In genomic region chr11:119941794-119942193, GRCm38 (mm10) we compare ENCODE assay signal across 8 mouse cellular contexts. TPM values are rescaled to one million over a fixed set of nuclear protein-coding genes. Genes with fewer than 3 reads are reported as not detected.
DNase-seq lines count a peak whose midpoint lies in the region; ATAC-seq and TF ChIP-seq lines count a peak whose summit lies in the region.

No protein-coding gene starts in this region.

- H3K36me3 ChIP-seq in kidney, adult 2 months (ENCODE audit: control insufficient read depth, insufficient read depth, low read length) = no peaks in the 10 kb centered on the region
- no peaks in the 10 kb centered on the region for H3K36me3 ChIP-seq in hindbrain, embryonic 14.5 days (replicated peaks; ENCODE audit: control insufficient read depth, insufficient read depth)
- no peaks in the 10 kb centered on the region for H3K36me3 ChIP-seq in midbrain, embryonic 14.5 days (ENCODE audit: control insufficient read depth, insufficient read depth, low read length)

- no peak for TF ChIP-seq CTCF in kidney, adult 2 months (conservative IDR thresholded peaks at IDR 0.05; ENCODE audit: insufficient read depth, insufficient read length, low read depth, low read length)
- TF ChIP-seq CTCF in bone marrow macrophage, adult 2 months (IDR thresholded peaks at IDR 0.05; ENCODE audit: low read depth, low read length) = no peak

- no peak for DNase-seq in kidney, adult 2 months
- DNase-seq in kidney, adult 8-10 months = no peak
- DNase-seq in hindbrain, embryonic 14.5 days (ENCODE audit: low spot score) = no peak
- peak; percentile 22 for DNase-seq in midbrain, embryonic 14.5 days
- DNase-seq in Muller cell, postnatal 12 days (ENCODE audit: inconsistent ontology term) = no peak
- no peak for DNase-seq in adrenal gland, postnatal 36 days
- no peak for DNase-seq in spleen, adult 18-20 months

- peak overlapping the region; percentile 93 for H3K4me2 ChIP-seq in hindbrain, embryonic 14.5 days (replicated peaks)
- peak overlapping the region; percentile 95 for H3K4me2 ChIP-seq in midbrain, embryonic 14.5 days (ENCODE audit: low read length)

- no peak for ATAC-seq in hindbrain, embryonic 14.5 days (ENCODE audit: low FRiP score)
- ATAC-seq in midbrain, embryonic 14.5 days (ENCODE audit: low FRiP score, low TSS enrichment) = no peak

- H3K27ac ChIP-seq in kidney, adult 2 months (ENCODE audit: insufficient read depth, low read depth, low read length) = no peak overlapping the region
- no peak overlapping the region for H3K27ac ChIP-seq in bone marrow macrophage, adult 2 months (ENCODE audit: insufficient read depth, low read depth, low read length)
- 0 out of 2 replicates have a peak overlapping the region, but pooled peaks have one; percentile 66 for H3K27ac ChIP-seq in hindbrain, embryonic 14.5 days
- H3K27ac ChIP-seq in midbrain, embryonic 14.5 days (replicated peaks; ENCODE audit: low read depth, low read length) = no peak overlapping the region

- peak overlapping the region; percentile 68; the same call in 1 of the 2 replicates for H3K9ac ChIP-seq in hindbrain, embryonic 14.5 days
- peak overlapping the region; percentile 59; the same call in 1 of the 2 replicates for H3K9ac ChIP-seq in midbrain, embryonic 14.5 days (replicated peaks; ENCODE audit: low read length)

- 19% methylated on average over 8 of the region's 8 CpGs for WGBS in kidney, adult 2 months
- WGBS in hindbrain, embryonic 14.5 days = 8% methylated on average over 8 of the region's 8 CpGs
- 5% methylated on average over 8 of the region's 8 CpGs for WGBS in midbrain, embryonic 14.5 days

- no peaks in the 10 kb centered on the region for H3K27me3 ChIP-seq in kidney, adult 2 months (replicated peaks; ENCODE audit: control insufficient read depth, insufficient read depth, low read length)
- 0 out of 2 replicates have a peak, but pooled peaks cover 3% of the 10 kb centered on the region for H3K27me3 ChIP-seq in hindbrain, embryonic 14.5 days (ENCODE audit: control insufficient read depth, insufficient read depth, low read length)
- peaks cover 13% of the 10 kb centered on the region; the same call in 1 of the 2 replicates for H3K27me3 ChIP-seq in midbrain, embryonic 14.5 days (ENCODE audit: control insufficient read depth, insufficient read depth, low read length)

- peaks cover 60% of the 10 kb centered on the region for H3K4me1 ChIP-seq in kidney, adult 2 months (ENCODE audit: control insufficient read depth, insufficient read depth, low read length)
- H3K4me1 ChIP-seq in bone marrow macrophage, adult 2 months (ENCODE audit: control insufficient read depth, insufficient read depth, low read length) = peaks cover 30% of the 10 kb centered on the region
- H3K4me1 ChIP-seq in hindbrain, embryonic 14.5 days (replicated peaks; ENCODE audit: control insufficient read depth, insufficient read depth, low read length) = peaks cover 28% of the 10 kb centered on the region
- H3K4me1 ChIP-seq in midbrain, embryonic 14.5 days (ENCODE audit: control insufficient read depth, insufficient read depth, low read length) = peaks cover 16% of the 10 kb centered on the region

- H3K9me3 ChIP-seq in hindbrain, embryonic 14.5 days (ENCODE audit: control insufficient read depth, low read length) = no peaks in the 10 kb centered on the region
- H3K9me3 ChIP-seq in midbrain, embryonic 14.5 days (ENCODE audit: control insufficient read depth, low read length) = no peaks in the 10 kb centered on the region

- TF ChIP-seq POLR2A in kidney, adult 2 months (IDR thresholded peaks at IDR 0.05; ENCODE audit: low read depth, low read length) = no peak
- TF ChIP-seq POLR2A in bone marrow macrophage, adult 2 months (IDR thresholded peaks at IDR 0.05; ENCODE audit: borderline replicate concordance, low read depth, low read length) = no peak

- H3K4me3 ChIP-seq in kidney, adult 2 months (ENCODE audit: insufficient read depth, low read depth, low read length) = peak overlapping the region; percentile 82
- H3K4me3 ChIP-seq in bone marrow macrophage, adult 2 months (ENCODE audit: insufficient read depth, low read length) = peak overlapping the region; percentile 75
- peak overlapping the region; percentile 67 for H3K4me3 ChIP-seq in hindbrain, embryonic 14.5 days (replicated peaks; ENCODE audit: low read length)
- H3K4me3 ChIP-seq in midbrain, embryonic 14.5 days (replicated peaks; ENCODE audit: low read depth, low read length) = peak overlapping the region; percentile 61

RNA-seq across cellular contexts. Expression of gene Baiap2, which starts 0.8 kb away (rescaled TPM):
- 78.1 and 88.4 TPM in 2 replicates for polyA plus RNA-seq in kidney, adult 2 months (2012; rRNA removed)
- 38.5 and 41.8 TPM in 2 replicates for polyA plus RNA-seq in bone marrow macrophage, adult 2 months (2012; ENCODE audit: insufficient read depth, insufficient read length, missing spikeins)
- 13.7 and 14.4 TPM in 2 replicates for polyA plus RNA-seq in hindbrain, embryonic 14.5 days (2014; fragmentation: Nextera tagmentation; extraction: Ambion mirVana)
- polyA plus RNA-seq in midbrain, embryonic 14.5 days (2014; fragmentation: Nextera tagmentation; extraction: Ambion mirVana) = 11.0 and 11.2 TPM in 2 replicates
- 10 to 100 TPM; 11.3 to 24.0 TPM for total RNA-seq in adrenal gland, postnatal 36 days (2021)

RNA-seq across cellular contexts. Expression of gene Chmp6, which starts 28.6 kb away (rescaled TPM):
- 97.2 and 106 TPM in 2 replicates for polyA plus RNA-seq in kidney, adult 2 months (2012; rRNA removed)
- 34.0 and 34.8 TPM in 2 replicates for polyA plus RNA-seq in bone marrow macrophage, adult 2 months (2012; ENCODE audit: insufficient read depth, insufficient read length, missing spikeins)
- 91.1 and 95.5 TPM in 2 replicates for polyA plus RNA-seq in hindbrain, embryonic 14.5 days (2014; fragmentation: Nextera tagmentation; extraction: Ambion mirVana)
- polyA plus RNA-seq in midbrain, embryonic 14.5 days (2014; fragmentation: Nextera tagmentation; extraction: Ambion mirVana) = 100 and 104 TPM in 2 replicates
- 10 to 100 TPM; 31.9 to 37.6 TPM for total RNA-seq in adrenal gland, postnatal 36 days (2021)
